In genomic region chr17:8870848-8871247, GRCm38 (mm10) we compare ENCODE assay signal across 26 mouse cellular contexts.
"Had no signal": no experiment of that assay in that cellular context is flagged by ENCODE, and none has a peak within 500 bp of the region (broad histone marks: within the 10 kb centered on the region; RNA-seq: fewer than 3 reads in every experiment).

No protein-coding gene starts in this region.

- H3K9ac ChIP-seq: heart, embryonic 13.5 days; heart, embryonic 15.5 days; hindbrain, embryonic 13.5 days; intestine, embryonic 15.5 days; limb, embryonic 12.5 days; liver, embryonic 13.5 days; liver, embryonic 15.5 days had no signal

- H3K9me3 ChIP-seq: heart, embryonic 13.5 days; heart, embryonic 15.5 days; hindbrain, embryonic 13.5 days; intestine, embryonic 15.5 days; limb, embryonic 10.5 days; limb, embryonic 12.5 days; liver, embryonic 13.5 days; liver, embryonic 15.5 days had no signal

- H3K4me2 ChIP-seq: heart, embryonic 11.5 days; heart, embryonic 13.5 days; heart, embryonic 15.5 days; hindbrain, embryonic 13.5 days; intestine, embryonic 15.5 days; limb, embryonic 12.5 days; liver, embryonic 11.5 days; liver, embryonic 13.5 days; liver, embryonic 15.5 days had no signal

- H3K4me3 ChIP-seq: heart, embryonic 13.5 days; heart, embryonic 15.5 days; hindbrain, embryonic 13.5 days; intestine, embryonic 15.5 days; layer of hippocampus, adult 2 months; left cerebral cortex, adult 2 months; limb, embryonic 10.5 days; limb, embryonic 12.5 days; liver, embryonic 13.5 days; liver, embryonic 15.5 days had no signal

- ATAC-seq: hindbrain, embryonic 16.5 days; inflammation-experienced regulatory T-cells, adult 6 months; intestine, embryonic 15.5 days; intestine, postnatal 0 days had no signal

- H3K27ac ChIP-seq: heart, embryonic 13.5 days; heart, embryonic 15.5 days; hindbrain, embryonic 13.5 days; intestine, embryonic 15.5 days; layer of hippocampus, adult 2 months; left cerebral cortex, adult 2 months; limb, embryonic 10.5 days; limb, embryonic 12.5 days; liver, embryonic 13.5 days; liver, embryonic 15.5 days had no signal

- DNase-seq: gastrocnemius, postnatal 14 days; gastrocnemius, postnatal 36 days; heart, adult 18-20 months; heart, postnatal 14 days; heart, postnatal 36 days; kidney, adult 18-20 months; kidney, adult 8-10 months; kidney, postnatal 10 days; kidney, postnatal 25 days; kidney, postnatal 4 days; liver; liver, embryonic 13.5 days had no signal

- H3K36me3 ChIP-seq: heart, embryonic 13.5 days; heart, embryonic 15.5 days; hindbrain, embryonic 13.5 days; intestine, embryonic 15.5 days; limb, embryonic 10.5 days; limb, embryonic 12.5 days; liver, embryonic 13.5 days; liver, embryonic 15.5 days had no signal

- H3K4me1 ChIP-seq: liver, embryonic 15.5 days had no signal

- H3K27me3 ChIP-seq: hindbrain, embryonic 13.5 days; intestine, embryonic 15.5 days; limb, embryonic 12.5 days; liver, embryonic 13.5 days; liver, embryonic 15.5 days had no signal
